Mouse (Mus musculus): ENCODE results near the gene Nrde2. TPM values are rescaled to one million over a fixed set of nuclear protein-coding genes. Genes with fewer than 3 reads are reported as not detected.

Nrde2 gene
- total and polyA plus RNA-seq, 2 experiments: 4.5 to 8.1 TPM

- Histone ChIP-seq H3K79me2 (ENCODE audit: control insufficient read depth, insufficient read depth, low read length) (peaks cover 15% of the 10 kb centered on the region), H3K4me3 (ENCODE audit: insufficient read depth, low read depth, low read length) (peak overlapping the region; percentile 85; the same call in 1 of the 2 replicates), H3K27me3 (ENCODE audit: control insufficient read depth, insufficient read depth, low read length) (no peaks in the 10 kb centered on the region), H3K27ac (replicated peaks; ENCODE audit: insufficient read depth, low read depth, low read length) (no peak overlapping the region), H3K36me3 (ENCODE audit: control insufficient read depth, insufficient read depth, low read length) (peaks cover 33% of the 10 kb centered on the region), H3K9ac (ENCODE audit: low read depth, low read length) (no peak overlapping the region), H3K4me1 (ENCODE audit: control insufficient read depth, insufficient read depth, low read length) (peaks cover 2% of the 10 kb centered on the region; the same call in 1 of the 2 replicates)
- WGBS: 19% methylated on average over 4 of the region's 4 CpGs
- DNase-seq (ENCODE audit: extremely low read depth, low read depth, low spot score): no peak
- TF ChIP-seq CTCF (IDR thresholded peaks at IDR 0.05; ENCODE audit: low read depth, low read length): no peak
- TF ChIP-seq POLR2A (IDR thresholded peaks at IDR 0.05; ENCODE audit: extremely low read depth, insufficient read depth, low read length): no peak
These were observed 41.9 kb upstream of the Nrde2 start for GRCm38 (mm10) chr12:100201363-100201711.

GRCm38 (mm10) chr12:100200645-100201362 lies 41.4 kb upstream of the Nrde2 start:
- peaks cover 2% of the 10 kb centered on the region; the same call in 1 of the 2 replicates for H3K4me1 ChIP-seq (ENCODE audit: control insufficient read depth, insufficient read depth, low read length)
- 2% methylated on average over 29 of the region's 29 CpGs for whole genome bisulfite sequencing
- peak; percentile 34 for DNase-seq (ENCODE audit: extremely low read depth, low read depth, low spot score)
- H3K9ac ChIP-seq (ENCODE audit: low read depth, low read length): peak overlapping the region; percentile 89
- H3K36me3 ChIP-seq (ENCODE audit: control insufficient read depth, insufficient read depth, low read length): peaks cover 28% of the 10 kb centered on the region
- H3K27me3 ChIP-seq (ENCODE audit: control insufficient read depth, insufficient read depth, low read length): no peaks in the 10 kb centered on the region
- H3K79me2 ChIP-seq (ENCODE audit: control insufficient read depth, insufficient read depth, low read length): peaks cover 15% of the 10 kb centered on the region
- TF ChIP-seq CTCF (IDR thresholded peaks at IDR 0.05; ENCODE audit: low read depth, low read length) (no peak), POLR2A (IDR thresholded peaks at IDR 0.05; ENCODE audit: extremely low read depth, insufficient read depth, low read length) (no peak)
- H3K27ac ChIP-seq (replicated peaks; ENCODE audit: insufficient read depth, low read depth, low read length): peak overlapping the region; percentile 64
- peak overlapping the region; percentile 85 for H3K4me3 ChIP-seq (ENCODE audit: insufficient read depth, low read depth, low read length)

DNA sequence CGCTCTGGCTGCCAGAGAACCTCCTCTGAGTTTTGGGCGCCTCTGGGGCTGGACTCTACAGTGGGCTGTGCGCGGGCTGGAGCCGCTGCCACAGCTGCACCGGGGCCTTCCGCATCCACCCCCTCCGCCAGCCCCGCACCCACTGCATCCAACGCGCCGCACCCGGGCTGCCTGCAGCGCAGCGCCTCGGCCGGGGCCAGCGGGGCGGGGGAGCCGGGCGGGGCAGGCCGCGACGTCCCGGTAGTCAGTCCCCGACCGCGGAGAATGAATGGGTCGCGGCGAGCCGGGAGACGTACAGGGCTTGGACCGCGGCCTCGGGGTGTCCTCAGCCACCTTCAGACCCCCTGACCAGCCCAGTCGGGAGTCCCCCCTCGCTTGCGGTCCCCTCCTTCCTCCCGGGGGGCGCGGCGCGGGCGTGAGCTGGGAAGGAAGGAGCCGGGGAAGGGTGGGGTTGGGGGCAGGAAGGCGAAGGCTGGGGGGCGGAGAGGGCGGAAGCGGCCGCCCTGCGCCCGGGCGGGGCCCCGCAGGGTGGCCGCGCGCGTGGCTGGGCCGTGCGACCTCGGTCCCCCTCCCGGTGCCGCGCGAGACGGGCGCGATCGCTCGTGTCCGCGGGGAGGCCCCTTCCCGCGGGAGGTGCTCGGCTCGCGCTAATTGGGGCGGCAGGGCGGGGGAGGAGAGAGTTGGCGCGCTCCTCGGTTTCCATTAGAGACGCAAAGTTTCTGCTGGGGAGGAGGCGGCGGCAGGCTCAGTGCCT lies 40.6 kb upstream of the Nrde2 start:
- under 1% methylated on average over 77 of the region's 86 CpGs for WGBS
- no peaks in the 10 kb centered on the region for H3K27me3 ChIP-seq (ENCODE audit: control insufficient read depth, insufficient read depth, low read length)

DNA sequence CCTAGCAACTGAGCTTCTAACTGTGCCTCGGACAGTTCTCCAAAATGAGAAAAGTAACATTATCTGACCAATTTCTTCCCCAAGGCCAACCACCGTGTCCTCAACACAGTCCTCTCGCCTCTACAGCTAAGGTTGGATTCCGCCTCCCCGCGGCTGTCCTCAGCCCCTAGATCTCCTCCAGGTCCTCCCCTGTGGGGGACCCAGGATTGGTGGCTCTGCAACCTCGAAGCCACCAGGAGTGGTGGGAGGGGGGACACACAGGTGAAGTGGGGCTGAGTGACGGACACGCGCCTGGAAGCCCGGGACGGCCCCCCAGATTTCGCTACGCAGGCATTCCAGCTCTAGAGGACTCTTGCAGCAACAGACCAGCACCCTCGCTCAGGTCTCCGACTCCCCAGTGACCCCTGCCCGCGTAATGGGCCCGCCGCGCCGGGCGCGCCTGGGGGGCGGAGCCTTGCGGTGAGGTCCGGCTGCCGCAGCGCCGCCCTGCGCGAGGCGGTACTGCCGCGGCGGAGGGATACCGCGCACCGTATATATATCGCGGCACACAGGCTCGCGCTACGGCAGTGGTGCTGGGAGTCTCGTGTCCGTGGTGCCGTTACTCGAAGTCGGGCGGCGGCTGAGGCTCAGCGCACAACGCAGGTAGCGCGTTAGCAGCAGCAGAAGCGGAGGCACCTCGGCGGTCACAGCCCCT lies 39.7 kb upstream of the Nrde2 start, which contains the start of gene Calm1:
Gene Calm1 (plus strand): TSS at position 469 of the 694 bp plus-strand sequence.
- TF ChIP-seq CTCF (IDR thresholded peaks at IDR 0.05; ENCODE audit: low read depth, low read length): no peak; the same call in 1 of the 2 replicates
- peak; percentile 100 for TF ChIP-seq POLR2A (IDR thresholded peaks at IDR 0.05; ENCODE audit: extremely low read depth, insufficient read depth, low read length)
- Histone ChIP-seq H3K9ac (ENCODE audit: low read depth, low read length) (peak within 1 kb of the TSS; percentile 89), H3K27me3 (ENCODE audit: control insufficient read depth, insufficient read depth, low read length) (no peaks in the 10 kb centered on the region), H3K36me3 (ENCODE audit: control insufficient read depth, insufficient read depth, low read length) (peaks cover 17% of the 10 kb centered on the region), H3K4me1 (ENCODE audit: control insufficient read depth, insufficient read depth, low read length) (peaks cover 2% of the 10 kb centered on the region; the same call in 1 of the 2 replicates), H3K4me3 (ENCODE audit: insufficient read depth, low read depth, low read length) (peak within 1 kb of the TSS; percentile 85), H3K79me2 (ENCODE audit: control insufficient read depth, insufficient read depth, low read length) (peaks cover 15% of the 10 kb centered on the region), H3K27ac (replicated peaks; ENCODE audit: insufficient read depth, low read depth, low read length) (peak within 1 kb of the TSS; percentile 80)
- peak; percentile 85 for DNase-seq (ENCODE audit: extremely low read depth, low read depth, low spot score)
- under 1% methylated on average over 58 of the region's 58 CpGs for WGBS

More for the DNA sequence above, 40.6 kb upstream of the Nrde2 start:
- Histone ChIP-seq H3K9ac (ENCODE audit: low read depth, low read length) (peak overlapping the region; percentile 89), H3K36me3 (ENCODE audit: control insufficient read depth, insufficient read depth, low read length) (peaks cover 21% of the 10 kb centered on the region), H3K79me2 (ENCODE audit: control insufficient read depth, insufficient read depth, low read length) (peaks cover 15% of the 10 kb centered on the region), H3K27ac (replicated peaks; ENCODE audit: insufficient read depth, low read depth, low read length) (peak overlapping the region; percentile 64), H3K4me3 (ENCODE audit: insufficient read depth, low read depth, low read length) (peak overlapping the region; percentile 85), H3K4me1 (ENCODE audit: control insufficient read depth, insufficient read depth, low read length) (peaks cover 2% of the 10 kb centered on the region; the same call in 1 of the 2 replicates)
- DNase-seq (ENCODE audit: extremely low read depth, low read depth, low spot score): peak; percentile 13
- TF ChIP-seq CTCF (IDR thresholded peaks at IDR 0.05; ENCODE audit: low read depth, low read length) (no peak), POLR2A (IDR thresholded peaks at IDR 0.05; ENCODE audit: extremely low read depth, insufficient read depth, low read length) (no peak)

DNA sequence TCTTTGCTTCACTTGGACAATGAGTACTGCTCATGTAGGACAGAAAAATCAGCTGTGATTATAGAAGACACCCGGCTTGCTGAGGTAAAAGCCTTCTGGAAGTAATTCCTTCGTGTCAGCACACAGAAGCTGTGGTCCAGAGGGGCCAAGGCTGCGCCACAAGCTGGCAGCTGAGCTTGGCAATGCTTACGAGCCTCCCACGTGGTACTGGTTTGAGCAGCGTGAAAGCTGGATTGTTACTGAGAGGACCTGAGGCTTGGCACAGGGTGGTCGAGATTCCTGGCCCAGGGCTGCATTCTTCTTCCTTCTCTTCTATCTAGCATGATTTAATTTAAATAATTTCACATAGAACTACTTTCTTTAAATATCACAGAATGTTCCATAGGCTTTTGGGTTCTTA lies 37.3 kb upstream of the Nrde2 start:
- no peak overlapping the region for H3K4me3 ChIP-seq (ENCODE audit: insufficient read depth, low read depth, low read length)
- H3K36me3 ChIP-seq (ENCODE audit: control insufficient read depth, insufficient read depth, low read length): no peaks in the 10 kb centered on the region
- TF ChIP-seq POLR2A (IDR thresholded peaks at IDR 0.05; ENCODE audit: extremely low read depth, insufficient read depth, low read length) (no peak), CTCF (IDR thresholded peaks at IDR 0.05; ENCODE audit: low read depth, low read length) (no peak)
- 84% methylated on average over 7 of the region's 7 CpGs for WGBS
- H3K27me3 ChIP-seq (ENCODE audit: control insufficient read depth, insufficient read depth, low read length): no peaks in the 10 kb centered on the region
- DNase-seq (ENCODE audit: extremely low read depth, low read depth, low spot score): no peak
- H3K9ac ChIP-seq (ENCODE audit: low read depth, low read length): no peak overlapping the region
- H3K4me1 ChIP-seq (ENCODE audit: control insufficient read depth, insufficient read depth, low read length): no peaks in the 10 kb centered on the region
- no peak overlapping the region for H3K27ac ChIP-seq (replicated peaks; ENCODE audit: insufficient read depth, low read depth, low read length)
- peaks cover 15% of the 10 kb centered on the region for H3K79me2 ChIP-seq (ENCODE audit: control insufficient read depth, insufficient read depth, low read length)
